Mouse (Mus musculus): ENCODE data around the gene Fmo4.

DNA sequence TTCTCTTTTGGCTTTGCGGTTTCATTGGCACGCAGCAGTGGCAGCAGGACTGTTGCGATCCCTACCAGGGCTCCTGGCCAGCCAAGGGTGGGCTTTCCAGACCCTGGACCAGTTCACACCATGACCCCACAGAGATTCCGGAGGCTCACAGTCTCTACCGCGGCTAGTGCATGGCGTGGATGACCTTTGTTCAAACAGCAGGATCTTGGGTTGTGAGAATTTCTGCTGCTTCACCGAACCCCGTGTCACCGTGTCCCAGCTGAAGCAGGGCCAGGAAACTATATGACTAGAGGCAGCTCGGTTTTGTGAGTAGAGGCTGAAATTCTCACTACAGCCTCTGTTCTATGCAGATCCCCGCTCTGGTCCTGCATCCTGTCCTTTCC is 45.0 kb upstream of the Fmo4 start:
- TF ChIP-seq CTCF (IDR thresholded peaks at IDR 0.05; ENCODE audit: borderline replicate concordance, control insufficient read depth, extremely low read depth, insufficient read depth, low read length, poor library complexity) (no peak), POLR2A (IDR thresholded peaks at IDR 0.05; ENCODE audit: control insufficient read depth, extremely low read depth, insufficient read depth, low read length, poor library complexity) (no peak)

All from thymus, adult 2 months (tissue).